Mouse (Mus musculus) megakaryocyte, embryonic 14.5 days (primary cell): Measurements from ENCODE around the gene Esrra. TPM values are rescaled to one million over a fixed set of nuclear protein-coding genes. Genes with fewer than 3 reads are reported as not detected.

Experiments used
- H3K27me3 ChIP-seq: replicated peaks from 2 replicates; pipeline ENCODE3; 2012; ENCODE audit warnings: inconsistent platforms
- H3K36me3 ChIP-seq: replicated peaks from 2 replicates; pipeline ENCODE3; 2012; ENCODE audit warnings: low read length, inconsistent platforms, mixed read lengths
- H3K4me1 ChIP-seq: 2 replicates; pipeline ENCODE4 v1.6.1; 2012; ENCODE audit warnings: inconsistent platforms
- H3K4me3 ChIP-seq: replicated peaks from 2 replicates; pipeline ENCODE3; 2012; ENCODE audit warnings: moderate library complexity, mild to moderate bottlenecking, inconsistent platforms
- H3K9me3 ChIP-seq: 2 replicates; pipeline ENCODE4 v1.6.1; 2012; ENCODE audit warnings: inconsistent platforms
- FLI1 ChIP-seq: IDR thresholded peaks from 2 replicates; pipeline ENCODE4 v1.6.1; 2012; ENCODE audit warnings: low read length, inconsistent platforms, mixed read lengths
- GATA1 ChIP-seq: IDR thresholded peaks from 3 replicates; pipeline ENCODE4 v1.6.1; 2012; ENCODE audit warnings: mixed read lengths, low read length, inconsistent platforms, borderline replicate concordance
- polyA plus RNA-seq: library from polyadenylated mRNA; stranded (reverse); fragments of >175 nt; gene quantifications from 2 replicates; pipeline ENCODE4 v1.2.3, GENCODE M21; 2012; ENCODE audit warnings: low replicate concordance; ENCODE audit not compliant: insufficient read depth

Esrra gene
- polyA plus RNA-seq, 1 experiment, result 56.1 TPM

- TF ChIP-seq FLI1, result no peak
- TF ChIP-seq GATA1, result no peak
- peaks cover 15% of the 10 kb centered on the region for H3K27me3 ChIP-seq
- peaks cover 85% of the 10 kb centered on the region for H3K4me1 ChIP-seq
These were observed 624 bp downstream of the Esrra start for GRCm38 (mm10) chr19:6920741-6921636.

GRCm38 (mm10) chr19:6919876-6920740, 1.5 kb downstream of the Esrra start:
- Histone ChIP-seq H3K4me1 (peaks cover 85% of the 10 kb centered on the region), H3K9me3 (no peaks in the 10 kb centered on the region)

More at GRCm38 (mm10) chr19:6920741-6921636, 624 bp downstream of the Esrra start:
- H3K9me3 ChIP-seq, result peaks cover 3% of the 10 kb centered on the region
- peaks cover 40% of the 10 kb centered on the region for H3K36me3 ChIP-seq
- H3K4me3 ChIP-seq, result peak overlapping the region; percentile 96

GRCm38 (mm10) chr19:6919431-6919830, 2.2 kb downstream of the Esrra start:
- H3K4me3 ChIP-seq, result peak overlapping the region; percentile 64
- H3K36me3 ChIP-seq, result peaks cover 52% of the 10 kb centered on the region
- no peaks in the 10 kb centered on the region for H3K27me3 ChIP-seq
- peaks cover 84% of the 10 kb centered on the region for H3K4me1 ChIP-seq
- no peaks in the 10 kb centered on the region for H3K9me3 ChIP-seq
- TF ChIP-seq FLI1 (no peak), GATA1 (no peak)

More at GRCm38 (mm10) chr19:6919876-6920740, 1.5 kb downstream of the Esrra start:
- Histone ChIP-seq H3K27me3 (peaks cover 6% of the 10 kb centered on the region), H3K4me3 (peak overlapping the region; percentile 96), H3K36me3 (peaks cover 49% of the 10 kb centered on the region)
- TF ChIP-seq GATA1 (no peak), FLI1 (no peak)

DNA sequence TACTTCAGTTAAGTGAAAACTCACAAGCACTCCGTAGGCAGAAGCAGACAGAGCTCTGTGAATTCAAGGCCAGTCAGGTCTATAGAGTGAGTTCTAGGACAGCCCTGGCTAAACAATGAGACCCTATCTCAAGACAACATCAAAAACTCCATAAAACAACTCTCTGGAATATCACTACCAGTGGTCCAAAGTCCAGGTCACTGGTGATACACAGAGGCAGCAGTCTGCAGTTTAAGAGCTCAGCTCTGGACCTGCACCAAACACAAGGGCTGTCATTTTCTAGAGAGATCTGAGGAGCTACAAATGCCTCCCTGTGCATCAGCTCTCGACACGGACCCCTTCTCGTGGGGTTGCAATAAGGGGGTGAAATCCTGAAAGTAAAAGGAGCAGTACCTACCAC, 3.3 kb downstream of the Esrra start:
- no peaks in the 10 kb centered on the region for H3K27me3 ChIP-seq
- TF ChIP-seq GATA1 (no peak), FLI1 (no peak)
- H3K36me3 ChIP-seq, result peaks cover 63% of the 10 kb centered on the region
- peaks cover 84% of the 10 kb centered on the region for H3K4me1 ChIP-seq
- no peak overlapping the region for H3K4me3 ChIP-seq
- no peaks in the 10 kb centered on the region for H3K9me3 ChIP-seq

DNA sequence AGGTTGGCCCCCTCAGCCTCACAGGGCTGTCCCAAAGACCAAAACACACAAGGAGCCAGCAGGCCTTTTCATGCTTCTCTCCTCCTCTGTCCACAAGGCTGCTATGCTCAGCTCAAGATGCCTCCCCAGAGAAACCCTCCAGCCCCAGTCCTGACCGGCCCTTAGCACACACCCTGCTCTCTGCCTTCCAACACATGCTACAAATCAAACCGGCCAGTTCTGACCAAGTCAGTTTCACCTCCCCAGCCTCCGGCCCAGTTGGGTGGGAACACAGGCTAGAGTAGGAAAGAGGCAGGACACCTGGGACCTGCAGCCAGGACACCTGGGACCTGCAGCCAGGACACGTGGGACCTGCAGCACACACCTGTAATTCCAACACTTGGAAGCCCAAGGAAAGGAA, 5.1 kb downstream of the Esrra start:
- Histone ChIP-seq H3K36me3 (peaks cover 81% of the 10 kb centered on the region), H3K4me1 (peaks cover 88% of the 10 kb centered on the region), H3K27me3 (no peaks in the 10 kb centered on the region), H3K4me3 (no peak overlapping the region), H3K9me3 (no peaks in the 10 kb centered on the region)
- TF ChIP-seq GATA1, result no peak
- TF ChIP-seq FLI1, result no peak

- peaks cover 91% of the 10 kb centered on the region for H3K4me1 ChIP-seq
- H3K4me3 ChIP-seq, result peak overlapping the region; percentile 51
- H3K36me3 ChIP-seq, result peaks cover 86% of the 10 kb centered on the region
- TF ChIP-seq FLI1 (no peak), GATA1 (no peak)
- no peaks in the 10 kb centered on the region for H3K9me3 ChIP-seq
- H3K27me3 ChIP-seq, result no peaks in the 10 kb centered on the region
These were observed 6.3 kb downstream of the Esrra start for GRCm38 (mm10) chr19:6915276-6915675.

DNA sequence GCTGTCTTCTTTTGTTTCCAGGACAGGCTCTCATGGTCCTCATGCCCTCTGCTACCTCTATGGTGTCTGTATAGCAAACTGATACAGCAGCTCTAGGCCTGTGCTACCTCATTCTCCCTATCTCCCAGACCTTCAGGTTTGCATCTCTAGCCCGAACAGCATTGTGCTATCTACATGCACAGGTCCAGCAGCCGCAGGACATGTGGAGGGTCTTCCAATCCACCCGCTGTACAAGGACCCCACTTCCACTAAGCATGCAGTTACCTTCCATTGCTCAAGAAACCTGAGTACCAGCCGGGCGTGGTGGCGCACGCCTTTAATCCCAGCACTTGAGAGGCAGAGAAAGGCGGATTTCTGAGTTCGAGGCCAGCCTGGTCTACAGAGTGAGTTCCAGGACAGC, 7.1 kb downstream of the Esrra start:
- H3K36me3 ChIP-seq, result peaks cover 79% of the 10 kb centered on the region
- TF ChIP-seq FLI1 (no peak), GATA1 (no peak)
- no peaks in the 10 kb centered on the region for H3K27me3 ChIP-seq
- no peak overlapping the region for H3K4me3 ChIP-seq
- peaks cover 84% of the 10 kb centered on the region for H3K4me1 ChIP-seq
- H3K9me3 ChIP-seq, result no peaks in the 10 kb centered on the region

DNA sequence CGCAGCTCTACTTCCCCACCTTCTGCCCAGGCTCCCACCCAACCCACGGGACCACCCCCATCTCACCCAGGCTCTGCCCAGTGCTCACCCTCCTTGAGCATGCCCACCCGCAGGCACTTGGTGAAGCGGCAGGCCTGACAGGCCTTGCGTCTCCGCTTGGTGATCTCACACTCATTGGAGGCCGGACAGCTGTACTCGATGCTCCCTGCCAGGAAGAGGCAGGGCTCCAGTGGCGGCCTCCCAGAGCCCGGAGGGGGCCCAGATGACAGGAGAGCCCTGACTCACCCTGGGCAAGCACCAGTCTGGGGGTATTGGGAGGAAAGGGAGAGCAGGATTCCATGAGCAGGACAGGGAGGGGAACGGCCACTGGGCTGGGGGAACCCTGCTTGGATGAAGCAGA, 7.6 kb downstream of the Esrra start:
- Histone ChIP-seq H3K36me3 (peaks cover 73% of the 10 kb centered on the region), H3K9me3 (no peaks in the 10 kb centered on the region), H3K4me1 (peaks cover 78% of the 10 kb centered on the region), H3K4me3 (no peak overlapping the region), H3K27me3 (no peaks in the 10 kb centered on the region)
- TF ChIP-seq FLI1 (no peak), GATA1 (no peak)

- Histone ChIP-seq H3K27me3 (no peaks in the 10 kb centered on the region), H3K9me3 (no peaks in the 10 kb centered on the region), H3K4me1 (peaks cover 74% of the 10 kb centered on the region), H3K36me3 (peaks cover 67% of the 10 kb centered on the region), H3K4me3 (no peak overlapping the region)
- TF ChIP-seq FLI1 (no peak), GATA1 (no peak)
These were observed 8.6 kb downstream of the Esrra start for GRCm38 (mm10) chr19:6913036-6913435.
